Mouse (Mus musculus) neural tube, postnatal 0 days (tissue): ENCODE results near the gene Gm3055. TPM values are rescaled to one million over a fixed set of nuclear protein-coding genes. Genes with fewer than 3 reads are reported as not detected.

Source experiments
- polyA plus RNA-seq: library from polyadenylated mRNA; unstranded; fragments of >200 nt; fragmentation: Nextera tagmentation; extraction: Ambion mirVana; gene quantifications from 2 replicates; pipeline ENCODE4 v1.2.1, GENCODE M21; 2015

The Gm3055 gene
- polyA plus RNA-seq: 8.7 and 11.0 TPM in 2 replicates

DNA sequence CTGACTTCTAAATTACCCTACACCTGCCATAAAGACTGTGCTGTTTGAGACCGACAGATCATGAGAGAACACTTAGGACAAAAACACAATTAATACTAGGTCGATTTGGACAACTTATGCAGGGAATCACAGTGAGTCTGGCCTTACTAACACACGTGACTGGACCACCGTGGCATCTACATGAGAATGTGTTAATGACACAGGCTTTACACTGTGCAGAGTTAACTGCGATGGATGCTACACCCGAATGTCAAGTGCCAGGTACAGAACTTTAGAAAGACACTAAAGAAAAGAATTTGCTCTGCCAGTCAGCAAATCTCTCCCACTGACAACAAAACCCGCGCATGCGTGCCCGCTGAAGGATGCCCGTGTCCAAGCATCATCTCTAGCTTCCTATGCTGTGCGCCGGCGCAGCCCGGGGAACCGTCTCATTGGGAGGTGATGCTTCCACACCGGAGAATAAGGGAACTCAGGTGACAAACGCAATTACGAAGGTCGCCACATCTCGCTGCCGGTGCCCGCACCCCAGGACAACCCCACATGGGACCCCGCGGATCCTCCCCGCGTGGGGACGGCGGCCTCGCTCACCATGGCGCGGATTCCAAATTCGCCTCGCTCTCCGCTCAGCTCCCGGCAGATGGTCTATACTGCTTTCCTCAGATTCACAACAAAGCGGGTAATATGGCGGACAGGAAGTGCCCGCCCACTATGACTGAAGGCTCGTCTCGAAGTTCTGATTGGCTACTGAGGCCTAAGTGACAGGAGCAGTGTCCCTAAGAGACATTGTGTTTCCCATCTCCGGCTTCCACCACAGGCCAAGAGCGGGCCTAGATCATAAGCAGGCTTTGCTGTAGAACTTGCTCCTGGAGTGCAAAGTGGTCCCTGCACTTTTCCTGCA, at the start of gene Gm3055:
TSS of gene Gm3055 (minus strand) at position 656 of the 898 bp plus-strand sequence.

DNA sequence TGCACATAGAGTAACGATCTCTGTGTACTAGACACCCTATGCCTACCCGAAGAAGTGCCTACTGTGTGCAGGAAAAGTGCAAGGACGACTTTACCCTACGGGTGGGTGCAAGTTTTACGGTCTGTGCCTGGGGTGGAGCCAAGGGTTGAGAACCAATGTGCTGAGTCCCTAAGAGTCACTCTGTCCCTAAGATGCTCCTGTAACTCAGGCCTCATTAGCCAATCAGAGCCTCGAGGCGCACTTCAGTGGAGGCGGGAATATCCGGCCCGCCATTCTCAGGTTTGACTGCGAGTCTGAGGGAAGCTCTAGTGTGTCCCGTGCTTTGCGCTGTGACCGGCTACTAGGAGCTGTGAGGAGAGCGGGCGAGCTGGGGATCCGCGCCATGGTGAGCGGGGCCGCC, 40.9 kb upstream of the Gm3055 start, which contains the start of gene Gm4767:
TSS of gene Gm4767 (plus strand) at position 288 of the 400 bp plus-strand sequence.

DNA sequence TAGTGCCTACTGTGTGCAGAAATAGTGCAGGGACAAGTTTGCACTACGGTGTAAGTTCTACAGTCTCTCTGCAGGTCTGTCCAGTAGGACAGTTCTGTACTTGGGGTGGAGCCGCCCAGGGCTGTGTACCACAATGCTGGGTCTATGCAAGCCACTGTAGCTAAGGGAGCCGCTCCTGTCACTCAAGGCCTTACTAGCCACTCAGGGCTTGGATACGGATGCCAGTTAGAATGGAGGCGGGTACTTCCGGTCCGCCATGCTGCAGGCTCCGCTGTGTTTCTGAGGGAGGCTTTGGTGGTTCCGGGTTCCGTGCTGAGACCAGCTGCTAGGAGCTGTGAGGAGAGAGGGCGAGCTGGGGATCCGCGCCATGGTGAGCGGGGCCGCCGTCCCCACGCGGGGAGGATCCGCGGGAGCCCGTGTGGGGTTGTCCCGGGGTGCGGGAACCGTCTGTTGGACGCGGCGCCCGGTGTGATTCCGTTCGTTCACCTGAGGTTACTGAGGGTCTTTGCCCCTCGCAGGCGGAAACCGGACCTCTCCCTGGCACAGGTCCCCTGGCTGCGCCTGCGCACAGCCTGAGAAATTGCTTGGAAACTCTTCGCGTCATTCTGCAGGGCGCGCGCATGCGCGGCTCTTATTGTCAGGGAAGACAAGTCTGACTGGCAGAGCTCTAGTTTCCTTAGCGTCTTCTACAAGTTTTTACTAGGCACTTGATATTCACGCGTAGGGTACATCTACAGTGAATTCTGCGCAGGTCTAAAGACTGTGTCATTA, 66.2 kb downstream of the Gm3055 start, which contains the start of gene Zfp433:
TSS of gene Zfp433 (plus strand) at position 295 of the 771 bp plus-strand sequence.

Other genes with a start within 250 kb of the Gm3055 start
- gene Gna15, start 246.9 kb downstream of the Gm3055 start, polyA plus RNA-seq: 1.8 and 1.9 TPM in 2 replicates
- gene Gna11, start 226.0 kb downstream of the Gm3055 start, polyA plus RNA-seq: 103 and 114 TPM in 2 replicates
- gene Aes, start 211.7 kb downstream of the Gm3055 start, polyA plus RNA-seq: 842 and 942 TPM in 2 replicates
- 51.9 and 57.1 TPM in 2 replicates for gene Tle2, start 196.6 kb downstream of the Gm3055 start, polyA plus RNA-seq
- gene Tle6, start 170.1 kb downstream of the Gm3055 start, polyA plus RNA-seq: 6.1 and 6.8 TPM in 2 replicates
- gene BC025920, start 164.9 kb downstream of the Gm3055 start, polyA plus RNA-seq: 0.46 and 1.4 TPM in 2 replicates
- gene Sirt6, start 143.4 kb downstream of the Gm3055 start, polyA plus RNA-seq: 35.6 and 42.4 TPM in 2 replicates
- gene Ankrd24, start 142.6 kb downstream of the Gm3055 start, polyA plus RNA-seq: 18.2 and 24.2 TPM in 2 replicates
- 5.3 and 6.1 TPM in 2 replicates for gene Gm10778, start 122.1 kb downstream of the Gm3055 start, polyA plus RNA-seq
- 11.3 and 14.2 TPM in 2 replicates for gene Zfp433, start 66.3 kb downstream of the Gm3055 start, polyA plus RNA-seq
- gene Gm4767, start 41.0 kb upstream of the Gm3055 start, polyA plus RNA-seq: 3.6 and 3.9 TPM in 2 replicates
- 6.7 and 6.9 TPM in 2 replicates for gene Gm32687, start 92.8 kb upstream of the Gm3055 start, polyA plus RNA-seq
- gene Zfp781, start 159.3 kb upstream of the Gm3055 start, polyA plus RNA-seq: 3.3 and 4.1 TPM in 2 replicates